Mouse (Mus musculus): Measurements from ENCODE around the gene 1700123O20Rik. TPM values are rescaled to one million over a fixed set of nuclear protein-coding genes. Genes with fewer than 3 reads are reported as not detected.
A peak's percentile ranks its signal among the peaks of the same experiment; 100 is the strongest.

The 1700123O20Rik gene
- 59.2 and 60.6 TPM in 2 replicates for polyA plus RNA-seq (2012; rRNA removed)

- WGBS = under 1% methylated on average over 41 of the region's 41 CpGs
- peak; percentile 43 for DNase-seq (ENCODE audit: low read depth, low spot score)
These were observed at the start of gene 1700123O20Rik for GRCm38 (mm10) chr14:54686063-54686521. TSS of gene 1700123O20Rik (plus strand) at chr14:54686216.

GRCm38 (mm10) chr14:54636954-54637353 lies 49.1 kb upstream of the 1700123O20Rik start:
- WGBS = 46% methylated on average over 8 of the region's 8 CpGs
- no peak for DNase-seq (ENCODE audit: low read depth, low spot score)

- DNase-seq (ENCODE audit: low read depth, low spot score) = no peak
- 75% methylated on average over 5 of the region's 5 CpGs for WGBS
These were observed 47.8 kb upstream of the 1700123O20Rik start for GRCm38 (mm10) chr14:54638210-54638609.

GRCm38 (mm10) chr14:54640121-54640520 lies 45.9 kb upstream of the 1700123O20Rik start:
- no peak for DNase-seq (ENCODE audit: low read depth, low spot score)
- 56% methylated on average over 4 of the region's 4 CpGs for WGBS

GRCm38 (mm10) chr14:54640946-54641304 lies 45.1 kb upstream of the 1700123O20Rik start, which contains the start of gene Gm17606:
TSS of gene Gm17606 (plus strand) at chr14:54640952.
- 1% methylated on average over 21 of the region's 28 CpGs for WGBS
- no peak for DNase-seq (ENCODE audit: low read depth, low spot score)

GRCm38 (mm10) chr14:54641305-54641969 lies 44.6 kb upstream of the 1700123O20Rik start, which contains the start of gene Cdh24:
TSS of gene Cdh24 (minus strand) at chr14:54641364.
- peak; percentile 54 for DNase-seq (ENCODE audit: low read depth, low spot score)
- under 1% methylated on average over 47 of the region's 52 CpGs for WGBS

- DNase-seq (ENCODE audit: low read depth, low spot score) = no peak
- WGBS = 85% methylated on average over 25 of the region's 25 CpGs
These were observed 43.6 kb upstream of the 1700123O20Rik start for GRCm38 (mm10) chr14:54642224-54642944.

- DNase-seq (ENCODE audit: low read depth, low spot score) = no peak
- 84% methylated on average over 2 of the region's 2 CpGs for WGBS
These were observed 43.0 kb upstream of the 1700123O20Rik start for GRCm38 (mm10) chr14:54643011-54643410.

- WGBS = 85% methylated on average over 9 of the region's 9 CpGs
- no peak for DNase-seq (ENCODE audit: low read depth, low spot score)
These were observed 41.7 kb upstream of the 1700123O20Rik start for GRCm38 (mm10) chr14:54644294-54644693.

- 92% methylated on average over 17 of the region's 17 CpGs for WGBS
- no peak for DNase-seq (ENCODE audit: low read depth, low spot score)
These were observed 39.6 kb upstream of the 1700123O20Rik start for GRCm38 (mm10) chr14:54646455-54646854.

GRCm38 (mm10) chr14:54646898-54647636 lies 38.9 kb upstream of the 1700123O20Rik start:
- whole genome bisulfite sequencing = 88% methylated on average over 8 of the region's 8 CpGs
- no peak for DNase-seq (ENCODE audit: low read depth, low spot score)

- WGBS = 75% methylated on average over 4 of the region's 4 CpGs
These were observed 38.1 kb upstream of the 1700123O20Rik start for GRCm38 (mm10) chr14:54647900-54648299.

GRCm38 (mm10) chr14:54650621-54651454 lies 35.2 kb upstream of the 1700123O20Rik start:
- WGBS = 39% methylated on average over 23 of the region's 23 CpGs
- peak; percentile 77 for DNase-seq (ENCODE audit: low read depth, low spot score)

More at GRCm38 (mm10) chr14:54647900-54648299, 38.1 kb upstream of the 1700123O20Rik start:
- no peak for DNase-seq (ENCODE audit: low read depth, low spot score)

- no peak for DNase-seq (ENCODE audit: low read depth, low spot score)
- WGBS = 78% methylated on average over 4 of the region's 4 CpGs
These were observed 34.5 kb upstream of the 1700123O20Rik start for GRCm38 (mm10) chr14:54651556-54651955.

- DNase-seq (ENCODE audit: low read depth, low spot score) = no peak
- 0% methylated on average over 7 of the region's 7 CpGs for WGBS
These were observed 33.2 kb upstream of the 1700123O20Rik start for GRCm38 (mm10) chr14:54652787-54653186.

- DNase-seq (ENCODE audit: low read depth, low spot score) = no peak
- WGBS = 3% methylated on average over 12 of the region's 12 CpGs
These were observed 32.5 kb upstream of the 1700123O20Rik start for GRCm38 (mm10) chr14:54653496-54653895.

- no peak for DNase-seq (ENCODE audit: low read depth, low spot score)
- WGBS = 85% methylated on average over 2 of the region's 2 CpGs
These were observed 26.0 kb upstream of the 1700123O20Rik start for GRCm38 (mm10) chr14:54660009-54660408.

- DNase-seq (ENCODE audit: low read depth, low spot score) = no peak
- 91% methylated on average over 10 of the region's 10 CpGs for WGBS
These were observed 21.4 kb upstream of the 1700123O20Rik start for GRCm38 (mm10) chr14:54664477-54665222.

Measured in large intestine, adult 2 months (tissue).